Mouse (Mus musculus) brain, embryonic 14.5 days (tissue): ENCODE results near the gene Celsr2.

Source experiments
- CTCF ChIP-seq: fragments of 200-500 bp; IDR thresholded peaks from 2 replicates; pipeline ENCODE4 v1.5.1; 2012; ENCODE audit warnings: inconsistent platforms, mild to moderate bottlenecking, moderate library complexity, borderline replicate concordance; ENCODE audit not compliant: insufficient read depth, insufficient read length; ENCODE audit errors: extremely low read depth
- POLR2A ChIP-seq: fragments of 200-500 bp; IDR thresholded peaks from 2 replicates; pipeline ENCODE4 v1.6.1; 2012; ENCODE audit warnings: mild to moderate bottlenecking, inconsistent platforms, borderline replicate concordance; ENCODE audit not compliant: poor library complexity, insufficient read depth, insufficient read length, severe bottlenecking; ENCODE audit errors: extremely low read depth

- peak; percentile 84 for TF ChIP-seq POLR2A
- no peak for TF ChIP-seq CTCF
Observed at GRCm38 (mm10) chr3:108415831-108416223, 475 bp upstream of the Celsr2 start.
